Mouse (Mus musculus) C2C12 (cell line): ENCODE data around the gene Sdha. TPM values are rescaled to one million over a fixed set of nuclear protein-coding genes. Genes with fewer than 3 reads are reported as not detected.
A peak's percentile ranks its signal among the peaks of the same experiment; 100 is the strongest.

Experiments used
- H3K27me3 ChIP-seq: one replicate; pipeline ENCODE4 v1.6.1; 2011; ENCODE audit not compliant: control insufficient read depth, insufficient read depth, insufficient read length
- H3K36me3 ChIP-seq: one replicate; pipeline ENCODE4 v1.6.1; 2011; ENCODE audit not compliant: control insufficient read depth, insufficient read depth
- H3K4me3 ChIP-seq: one replicate; pipeline ENCODE4 v1.5.1; 2011; ENCODE audit warnings: mild to moderate bottlenecking, control low read depth; ENCODE audit not compliant: poor library complexity, insufficient read depth, severe bottlenecking
- H3K79me2 ChIP-seq: one replicate; pipeline ENCODE4 v1.6.1; 2011; ENCODE audit not compliant: control insufficient read depth, insufficient read depth
- H3K79me3 ChIP-seq: one replicate; pipeline ENCODE4 v1.6.1; 2011; ENCODE audit warnings: low read depth, control low read depth
- H3ac ChIP-seq: one replicate; pipeline ENCODE3; 2011; ENCODE audit warnings: low read depth; ENCODE audit not compliant: control insufficient read depth, insufficient read length
- CEBPB ChIP-seq: IDR thresholded peaks from one replicate; pipeline ENCODE4 v1.6.1; 2011; ENCODE audit warnings: low read depth, mild to moderate bottlenecking, control low read depth, moderate library complexity
- CTCF ChIP-seq: IDR thresholded peaks from one replicate; pipeline ENCODE4 v1.5.1; 2011; ENCODE audit not compliant: control insufficient read depth, insufficient read depth, insufficient read length
- FOSL1 ChIP-seq: IDR thresholded peaks from one replicate; pipeline ENCODE4 v1.8.0; 2011; ENCODE audit warnings: mild to moderate bottlenecking, low read length; ENCODE audit not compliant: poor library complexity, insufficient read depth, severe bottlenecking
- MAX ChIP-seq: IDR thresholded peaks from one replicate; pipeline ENCODE4 v1.6.1; 2011; ENCODE audit warnings: mild to moderate bottlenecking, control low read depth
- MYOD1 ChIP-seq: IDR thresholded peaks from one replicate; pipeline ENCODE4 v1.6.1; 2011; ENCODE audit warnings: low read depth; ENCODE audit not compliant: control insufficient read depth, insufficient read length
- MYOG ChIP-seq: IDR thresholded peaks from one replicate; pipeline ENCODE4 v1.6.1; 2011; ENCODE audit not compliant: control insufficient read depth, insufficient read length; ENCODE audit errors: extremely low read depth
- USF1 ChIP-seq: IDR thresholded peaks from one replicate; pipeline ENCODE4 v1.6.1; 2011; ENCODE audit warnings: low read depth, mild to moderate bottlenecking, control low read depth, moderate library complexity
- polyA plus RNA-seq: library from polyadenylated mRNA; unstranded; fragments of >200 nt; fragmentation: generic; extraction: Trizol; gene quantifications from one replicate; pipeline ENCODE4 v1.2.1, GENCODE M21; 2012; ENCODE audit warnings: missing spikeins

Sdha gene
- polyA plus RNA-seq, 1 experiment: 166 TPM

- H3ac ChIP-seq: no peak overlapping the region
- H3K79me3 ChIP-seq: no peaks in the 10 kb centered on the region
- H3K4me3 ChIP-seq: no peak overlapping the region
- no peak for TF ChIP-seq USF1
- no peak for TF ChIP-seq CEBPB
- TF ChIP-seq CTCF: peak; percentile 83
- no peak for TF ChIP-seq MAX
- H3K36me3 ChIP-seq: peaks cover 45% of the 10 kb centered on the region
- H3K79me2 ChIP-seq: no peaks in the 10 kb centered on the region
- H3K27me3 ChIP-seq: no peaks in the 10 kb centered on the region
Measured at GRCm38 (mm10) chr13:74300925-74301606, 49.0 kb downstream of the Sdha start.

GRCm38 (mm10) chr13:74296376-74296775, 53.7 kb downstream of the Sdha start:
- no peaks in the 10 kb centered on the region for H3K79me2 ChIP-seq
- H3K27me3 ChIP-seq: no peaks in the 10 kb centered on the region
- no peaks in the 10 kb centered on the region for H3K36me3 ChIP-seq
- no peak overlapping the region for H3K4me3 ChIP-seq
- no peak overlapping the region for H3ac ChIP-seq
- no peaks in the 10 kb centered on the region for H3K79me3 ChIP-seq
- TF ChIP-seq FOSL1: no peak
- TF ChIP-seq USF1: no peak

- no peak for TF ChIP-seq MAX
- no peak for TF ChIP-seq CEBPB
- peak; percentile 73 for TF ChIP-seq CTCF
- Histone ChIP-seq H3K4me3 (peak within 1 kb of the TSS; percentile 25), H3K36me3 (no peaks in the 10 kb centered on the region), H3K27me3 (no peaks in the 10 kb centered on the region), H3K79me2 (peaks cover 5% of the 10 kb centered on the region), H3ac (no peak within 1 kb of the TSS), H3K79me3 (peaks cover 5% of the 10 kb centered on the region)
Measured at GRCm38 (mm10) chr13:74292167-74292566, 57.9 kb downstream of the Sdha start, which contains the start of gene Ahrr. Gene Ahrr, minus strand, starts transcription at chr13:74292331.

- Histone ChIP-seq H3K4me3 (no peak overlapping the region), H3K79me2 (peaks cover 12% of the 10 kb centered on the region), H3K79me3 (peaks cover 5% of the 10 kb centered on the region), H3K36me3 (no peaks in the 10 kb centered on the region), H3K27me3 (no peaks in the 10 kb centered on the region), H3ac (no peak overlapping the region)
- TF ChIP-seq MAX (no peak), CTCF (no peak), MYOD1 (no peak), USF1 (no peak), MYOG (no peak), FOSL1 (no peak), CEBPB (no peak)
Measured at GRCm38 (mm10) chr13:74289646-74290045, 60.4 kb downstream of the Sdha start.

DNA sequence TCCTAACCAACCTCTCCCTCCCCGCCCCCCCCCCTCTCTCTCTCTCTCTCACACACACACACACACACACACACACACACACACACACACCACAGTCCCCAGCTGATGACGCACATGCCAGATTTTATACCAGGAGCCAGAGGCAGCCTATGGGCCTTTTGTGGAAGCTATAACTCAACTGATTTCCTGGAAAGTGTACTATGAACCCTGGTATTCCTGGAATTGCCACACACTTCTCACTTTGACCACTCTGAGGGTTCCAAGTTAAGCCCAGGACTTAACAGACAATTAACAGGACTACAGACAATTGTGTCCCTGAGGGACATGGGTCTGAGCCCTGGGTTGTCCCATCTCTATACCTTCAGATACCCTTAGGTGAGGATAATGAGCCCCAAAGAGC, 67.8 kb downstream of the Sdha start:
- TF ChIP-seq FOSL1: no peak
- TF ChIP-seq CEBPB: no peak
- TF ChIP-seq MAX: no peak
- no peak for TF ChIP-seq MYOD1
- TF ChIP-seq MYOG: no peak
- TF ChIP-seq CTCF: no peak
- TF ChIP-seq USF1: no peak
- H3K79me3 ChIP-seq: no peaks in the 10 kb centered on the region
- H3K36me3 ChIP-seq: no peaks in the 10 kb centered on the region
- no peak overlapping the region for H3K4me3 ChIP-seq
- H3K27me3 ChIP-seq: no peaks in the 10 kb centered on the region
- peaks cover 13% of the 10 kb centered on the region for H3K79me2 ChIP-seq
- no peak overlapping the region for H3ac ChIP-seq

- no peak overlapping the region for H3K4me3 ChIP-seq
- TF ChIP-seq MYOD1: no peak
- no peaks in the 10 kb centered on the region for H3K27me3 ChIP-seq
Measured at GRCm38 (mm10) chr13:74275726-74276125, 74.4 kb downstream of the Sdha start.

More at GRCm38 (mm10) chr13:74275726-74276125, 74.4 kb downstream of the Sdha start:
- Histone ChIP-seq H3K36me3 (no peaks in the 10 kb centered on the region), H3K79me2 (no peaks in the 10 kb centered on the region), H3K79me3 (no peaks in the 10 kb centered on the region), H3ac (no peak overlapping the region)

Other genes starting within 250 kb of the Sdha start
- gene Slc9a3, start 228.8 kb downstream of the Sdha start, polyA plus RNA-seq: 0.01 TPM
- gene Exoc3, start 141.5 kb downstream of the Sdha start, polyA plus RNA-seq: 22.8 TPM
- 2.0 TPM for gene Ahrr, start 57.9 kb downstream of the Sdha start, polyA plus RNA-seq
- gene Pdcd6, start 32.7 kb downstream of the Sdha start, polyA plus RNA-seq: 98.2 TPM
- 27.2 TPM for gene Ccdc127, start within 50 bp of the Sdha start, polyA plus RNA-seq
- gene Lrrc14b, start 13.7 kb upstream of the Sdha start, polyA plus RNA-seq: 0.01 TPM
- gene Zfp72, start 40.6 kb upstream of the Sdha start, polyA plus RNA-seq: 0.48 TPM
- gene Ftl1-ps1, start 49.4 kb upstream of the Sdha start, polyA plus RNA-seq: 452 TPM
- gene Zfp825, start 143.7 kb upstream of the Sdha start, polyA plus RNA-seq: 2.5 TPM